Mouse (Mus musculus) granulocyte monocyte progenitor cell, adult 5-6 weeks (primary cell): ENCODE results near the gene Smc3. TPM values are rescaled to one million over a fixed set of nuclear protein-coding genes. Genes with fewer than 3 reads are reported as not detected.
"Not testable (repeated sequence)": the region's sequence is repeated elsewhere in the genome, so short reads cannot be mapped to it uniquely, and the experiment has no call there.

Experiments used
- ATAC-seq: replicated peaks from 2 replicates; pipeline ENCODE4 v1.8.0; 2016; ENCODE audit warnings: mild to moderate bottlenecking, moderate TSS enrichment, inconsistent platforms; ENCODE audit not compliant: poor library complexity, severe bottlenecking
- total RNA-seq, 2 experiments: library from RNA; stranded (forward) in 1 of 2; stranded (reverse) in 1 of 2; fragments of 200-712, 200-1000 nt in 1 of 2; fragments of >200 nt in 1 of 2; fragmentation: Nextera tagmentation in 1 of 2; gene quantifications; 2 replicates each; pipeline ENCODE4 v1.2.3; 2014 to 2017

Gene Smc3
- total RNA-seq, 2 experiments from 2014 or later, result 87.6 to 135 TPM

- ATAC-seq, result no peak
Measured at GRCm38 (mm10) chr19:53649802-53650201, 49.6 kb downstream of the Smc3 start.

GRCm38 (mm10) chr19:53650921-53651320 is 50.7 kb downstream of the Smc3 start:
- no peak for ATAC-seq

GRCm38 (mm10) chr19:53652267-53652666 is 52.1 kb downstream of the Smc3 start:
- no peak for ATAC-seq

GRCm38 (mm10) chr19:53653624-53654467 is 53.6 kb downstream of the Smc3 start:
- ATAC-seq, result 0 out of 2 replicates have a peak, but pooled peaks have one; percentile 20

- not testable (repeated sequence) for ATAC-seq
Measured at GRCm38 (mm10) chr19:53656443-53656842, 56.2 kb downstream of the Smc3 start.

GRCm38 (mm10) chr19:53657437-53657836 is 57.2 kb downstream of the Smc3 start:
- ATAC-seq, result no peak

- ATAC-seq, result no peak
Measured at GRCm38 (mm10) chr19:53660722-53661420, 60.7 kb downstream of the Smc3 start.

GRCm38 (mm10) chr19:53661938-53662722 is 61.9 kb downstream of the Smc3 start:
- ATAC-seq, result no peak

- ATAC-seq, result no peak
Measured at GRCm38 (mm10) chr19:53664831-53665230, 64.6 kb downstream of the Smc3 start.

- no peak for ATAC-seq
Measured at GRCm38 (mm10) chr19:53665391-53665790, 65.2 kb downstream of the Smc3 start.

GRCm38 (mm10) chr19:53666708-53667107 is 66.5 kb downstream of the Smc3 start:
- ATAC-seq, result no peak

- peak; percentile 94 for ATAC-seq
Measured at GRCm38 (mm10) chr19:53668821-53669220, 68.6 kb downstream of the Smc3 start.

- ATAC-seq, result no peak
Measured at GRCm38 (mm10) chr19:53670625-53671141, 70.5 kb downstream of the Smc3 start.

- ATAC-seq, result no peak
Measured at GRCm38 (mm10) chr19:53671432-53671831, 71.2 kb downstream of the Smc3 start.

- no peak for ATAC-seq
Measured at GRCm38 (mm10) chr19:53674131-53674925, 74.1 kb downstream of the Smc3 start.

GRCm38 (mm10) chr19:53676228-53676627 is 76.0 kb downstream of the Smc3 start:
- ATAC-seq, result no peak

- ATAC-seq, result peak; percentile 74
Measured at GRCm38 (mm10) chr19:53676718-53677634, 76.8 kb downstream of the Smc3 start, which contains the start of gene Rbm20. Gene Rbm20 (plus strand): TSS chr19:53677306.

- ATAC-seq, result no peak
Measured at GRCm38 (mm10) chr19:53679194-53679593, 79.0 kb downstream of the Smc3 start.

- ATAC-seq, result no peak
Measured at GRCm38 (mm10) chr19:53679981-53680380, 79.8 kb downstream of the Smc3 start.
